Mouse (Mus musculus): ENCODE measurements around the gene Trpm2. TPM values are rescaled to one million over a fixed set of nuclear protein-coding genes. Genes with fewer than 3 reads are reported as not detected.
"Not testable (repeated sequence)": the region's sequence is repeated elsewhere in the genome, so short reads cannot be mapped to it uniquely, and the experiment has no call there.

Gene Trpm2
- polyA plus RNA-seq (2012; rRNA removed), result 0.53 and 1.2 TPM in 2 replicates

- no peak for TF ChIP-seq POLR2A (IDR thresholded peaks at IDR 0.05; ENCODE audit: low read depth, low read length)
- TF ChIP-seq CTCF (conservative IDR thresholded peaks at IDR 0.05; ENCODE audit: insufficient read depth, insufficient read length, low read depth, low read length), result no peak
- Histone ChIP-seq H3K27me3 (replicated peaks; ENCODE audit: control insufficient read depth, insufficient read depth, low read length) (no peaks in the 10 kb centered on the region), H3K4me3 (ENCODE audit: insufficient read depth, low read depth, low read length) (no peak within 1 kb of the TSS), H3K4me1 (ENCODE audit: control insufficient read depth, insufficient read depth, low read length) (no peaks in the 10 kb centered on the region), H3K27ac (ENCODE audit: insufficient read depth, low read depth, low read length) (no peak within 1 kb of the TSS), H3K36me3 (ENCODE audit: control insufficient read depth, insufficient read depth, low read length) (no peaks in the 10 kb centered on the region)
- peak; percentile 23 for DNase-seq
- WGBS, result 70% methylated on average over 6 of the region's 6 CpGs
Observed at GRCm38 (mm10) chr10:77970481-77970880, at the start of gene Trpm2. Gene Trpm2, minus strand, starts transcription at chr10:77970563.

GRCm38 (mm10) chr10:78019984-78020383 lies 49.6 kb upstream of the Trpm2 start:
- DNase-seq, result peak; percentile 9
- not testable (repeated sequence) for H3K27ac ChIP-seq (ENCODE audit: insufficient read depth, low read depth, low read length); H3K4me3 ChIP-seq (ENCODE audit: insufficient read depth, low read depth, low read length); H3K27me3 ChIP-seq (replicated peaks; ENCODE audit: control insufficient read depth, insufficient read depth, low read length); H3K4me1 ChIP-seq (ENCODE audit: control insufficient read depth, insufficient read depth, low read length); H3K36me3 ChIP-seq (ENCODE audit: control insufficient read depth, insufficient read depth, low read length)
- WGBS, result 97% methylated on average over 7 of the region's 11 CpGs

- no peak overlapping the region for H3K4me3 ChIP-seq (ENCODE audit: insufficient read depth, low read depth, low read length)
- H3K36me3 ChIP-seq (ENCODE audit: control insufficient read depth, insufficient read depth, low read length), result no peaks in the 10 kb centered on the region
- WGBS, result 80% methylated on average over 4 of the region's 4 CpGs
- H3K4me1 ChIP-seq (ENCODE audit: control insufficient read depth, insufficient read depth, low read length), result no peaks in the 10 kb centered on the region
- TF ChIP-seq POLR2A (IDR thresholded peaks at IDR 0.05; ENCODE audit: low read depth, low read length) (no peak), CTCF (conservative IDR thresholded peaks at IDR 0.05; ENCODE audit: insufficient read depth, insufficient read length, low read depth, low read length) (no peak)
- no peak overlapping the region for H3K27ac ChIP-seq (ENCODE audit: insufficient read depth, low read depth, low read length)
- no peak for DNase-seq
- no peaks in the 10 kb centered on the region for H3K27me3 ChIP-seq (replicated peaks; ENCODE audit: control insufficient read depth, insufficient read depth, low read length)
Observed at GRCm38 (mm10) chr10:78019291-78019690, 48.9 kb upstream of the Trpm2 start.

DNA sequence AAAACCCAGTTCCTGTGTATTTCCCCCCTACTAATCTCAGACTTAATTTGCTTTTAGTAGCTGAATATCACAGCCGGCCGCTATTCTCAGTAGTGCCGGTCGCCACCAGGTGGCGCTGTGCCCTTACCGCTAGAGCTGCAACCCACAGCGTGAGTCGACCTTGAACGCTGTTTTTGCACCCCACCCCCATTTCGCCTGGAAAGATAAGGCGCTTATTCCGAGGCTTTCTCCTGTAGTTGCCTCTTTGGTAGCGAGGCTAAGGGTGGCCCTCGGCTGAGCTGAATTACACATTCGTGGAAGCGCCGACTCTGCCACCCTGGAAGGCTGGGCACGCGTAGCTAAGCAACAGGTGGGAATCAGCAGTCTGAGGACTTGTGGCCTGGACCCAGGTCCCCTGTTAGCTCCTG lies 48.4 kb upstream of the Trpm2 start:
- peak overlapping the region; percentile 28; the same call in 1 of the 2 replicates for H3K4me3 ChIP-seq (ENCODE audit: insufficient read depth, low read depth, low read length)
- DNase-seq, result peak; percentile 80
- H3K27me3 ChIP-seq (replicated peaks; ENCODE audit: control insufficient read depth, insufficient read depth, low read length), result no peaks in the 10 kb centered on the region
- no peaks in the 10 kb centered on the region for H3K4me1 ChIP-seq (ENCODE audit: control insufficient read depth, insufficient read depth, low read length)
- peak overlapping the region; percentile 30; the same call in 1 of the 2 replicates for H3K27ac ChIP-seq (ENCODE audit: insufficient read depth, low read depth, low read length)
- no peaks in the 10 kb centered on the region for H3K36me3 ChIP-seq (ENCODE audit: control insufficient read depth, insufficient read depth, low read length)
- 16% methylated on average over 19 of the region's 19 CpGs for WGBS
- TF ChIP-seq POLR2A (IDR thresholded peaks at IDR 0.05; ENCODE audit: low read depth, low read length), result no peak
- peak; percentile 92 for TF ChIP-seq CTCF (conservative IDR thresholded peaks at IDR 0.05; ENCODE audit: insufficient read depth, insufficient read length, low read depth, low read length)

GRCm38 (mm10) chr10:78016366-78016765 lies 46.0 kb upstream of the Trpm2 start:
- peak; percentile 67 for DNase-seq
- no peaks in the 10 kb centered on the region for H3K4me1 ChIP-seq (ENCODE audit: control insufficient read depth, insufficient read depth, low read length)
- WGBS, result 41% methylated on average over 5 of the region's 5 CpGs

DNA sequence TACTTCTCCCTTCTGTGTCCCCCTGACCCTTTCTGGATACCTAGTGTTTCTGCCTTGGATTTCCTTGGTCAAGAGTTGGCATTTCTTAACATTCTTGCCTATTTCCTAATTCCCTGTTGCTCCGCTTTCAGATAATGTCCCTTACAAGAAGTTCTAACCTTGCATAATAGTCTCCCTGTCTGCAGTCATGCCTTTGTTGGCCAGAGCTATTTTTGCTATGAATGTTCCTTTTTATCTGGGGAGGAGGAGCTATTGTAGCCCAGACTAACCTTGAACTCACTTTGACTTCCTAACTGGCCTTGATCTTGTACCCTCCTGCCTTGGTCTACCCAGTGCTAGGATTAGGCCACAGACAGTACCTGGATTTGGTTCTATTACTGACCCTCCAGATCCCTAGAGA lies 45.1 kb upstream of the Trpm2 start:
- Histone ChIP-seq H3K27ac (ENCODE audit: insufficient read depth, low read depth, low read length) (no peak overlapping the region), H3K36me3 (ENCODE audit: control insufficient read depth, insufficient read depth, low read length) (no peaks in the 10 kb centered on the region), H3K4me3 (ENCODE audit: insufficient read depth, low read depth, low read length) (no peak overlapping the region), H3K27me3 (replicated peaks; ENCODE audit: control insufficient read depth, insufficient read depth, low read length) (no peaks in the 10 kb centered on the region), H3K4me1 (ENCODE audit: control insufficient read depth, insufficient read depth, low read length) (no peaks in the 10 kb centered on the region)
- TF ChIP-seq CTCF (conservative IDR thresholded peaks at IDR 0.05; ENCODE audit: insufficient read depth, insufficient read length, low read depth, low read length) (no peak), POLR2A (IDR thresholded peaks at IDR 0.05; ENCODE audit: low read depth, low read length) (no peak)
- WGBS, result 84% methylated on average over 1 of the region's 1 CpGs
- peak; percentile 19 for DNase-seq

More at GRCm38 (mm10) chr10:78016366-78016765, 46.0 kb upstream of the Trpm2 start:
- H3K27me3 ChIP-seq (replicated peaks; ENCODE audit: control insufficient read depth, insufficient read depth, low read length), result no peaks in the 10 kb centered on the region
- H3K27ac ChIP-seq (ENCODE audit: insufficient read depth, low read depth, low read length), result no peak overlapping the region
- TF ChIP-seq POLR2A (IDR thresholded peaks at IDR 0.05; ENCODE audit: low read depth, low read length) (no peak), CTCF (conservative IDR thresholded peaks at IDR 0.05; ENCODE audit: insufficient read depth, insufficient read length, low read depth, low read length) (no peak)
- no peak overlapping the region for H3K4me3 ChIP-seq (ENCODE audit: insufficient read depth, low read depth, low read length)
- no peaks in the 10 kb centered on the region for H3K36me3 ChIP-seq (ENCODE audit: control insufficient read depth, insufficient read depth, low read length)

- Histone ChIP-seq H3K4me1 (ENCODE audit: control insufficient read depth, insufficient read depth, low read length) (0 out of 2 replicates have a peak, but pooled peaks cover 8% of the 10 kb centered on the region), H3K4me3 (ENCODE audit: insufficient read depth, low read depth, low read length) (no peak overlapping the region), H3K27ac (ENCODE audit: insufficient read depth, low read depth, low read length) (no peak overlapping the region), H3K27me3 (replicated peaks; ENCODE audit: control insufficient read depth, insufficient read depth, low read length) (no peaks in the 10 kb centered on the region), H3K36me3 (ENCODE audit: control insufficient read depth, insufficient read depth, low read length) (no peaks in the 10 kb centered on the region)
- DNase-seq, result peak; percentile 23
- TF ChIP-seq CTCF (conservative IDR thresholded peaks at IDR 0.05; ENCODE audit: insufficient read depth, insufficient read length, low read depth, low read length) (no peak), POLR2A (IDR thresholded peaks at IDR 0.05; ENCODE audit: low read depth, low read length) (no peak)
- 86% methylated on average over 18 of the region's 18 CpGs for WGBS
Observed at GRCm38 (mm10) chr10:78012661-78013495, 42.5 kb upstream of the Trpm2 start.

GRCm38 (mm10) chr10:78011116-78011515 lies 40.8 kb upstream of the Trpm2 start:
- not testable (repeated sequence) for H3K36me3 ChIP-seq (ENCODE audit: control insufficient read depth, insufficient read depth, low read length); H3K27ac ChIP-seq (ENCODE audit: insufficient read depth, low read depth, low read length); DNase-seq; H3K4me3 ChIP-seq (ENCODE audit: insufficient read depth, low read depth, low read length); H3K27me3 ChIP-seq (replicated peaks; ENCODE audit: control insufficient read depth, insufficient read depth, low read length)
- 86% methylated on average over 5 of the region's 5 CpGs for WGBS
- H3K4me1 ChIP-seq (ENCODE audit: control insufficient read depth, insufficient read depth, low read length), result peaks cover 17% of the 10 kb centered on the region; the same call in 1 of the 2 replicates
